Mouse (Mus musculus): ENCODE data around the gene Pde10a. TPM values are rescaled to one million over a fixed set of nuclear protein-coding genes. Genes with fewer than 3 reads are reported as not detected.

The Pde10a gene
- total and polyA plus RNA-seq, 3 experiments: 0.04 to 0.41 (median 0.21) TPM

DNA sequence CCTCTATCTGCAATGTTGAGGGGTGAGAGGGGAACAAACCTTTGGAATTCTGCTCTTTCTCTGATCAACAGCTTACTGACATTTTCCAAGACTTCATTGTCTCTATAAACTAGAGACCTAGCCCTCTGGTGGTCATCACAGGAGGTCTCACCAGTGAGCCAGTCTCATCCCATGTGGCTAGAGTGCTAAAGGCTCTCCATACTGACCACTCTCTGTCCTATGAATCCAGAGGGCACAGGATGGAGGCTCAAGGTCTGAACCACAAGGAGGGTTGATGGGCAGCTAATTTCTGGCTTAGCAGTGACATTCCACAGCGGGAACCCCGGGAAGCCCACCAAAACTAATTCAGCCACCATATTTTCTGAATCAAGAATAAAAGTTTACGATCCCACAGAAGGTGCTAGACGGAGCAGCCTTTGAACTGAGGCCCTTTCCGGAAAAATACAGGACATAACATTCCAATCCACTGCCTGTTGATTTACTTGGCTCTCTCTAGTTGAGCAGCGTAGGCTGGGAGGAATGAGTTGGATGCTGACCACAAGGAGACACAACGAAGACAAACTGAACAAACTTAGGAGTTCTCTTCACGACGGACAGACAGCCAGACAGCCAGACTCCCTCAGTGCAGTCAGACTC lies 45.6 kb upstream of the Pde10a start:
- Histone ChIP-seq H3K27ac (ENCODE audit: insufficient read depth, low read depth) (no peak overlapping the region), H3K4me2 (ENCODE audit: insufficient read depth, low read depth, poor library complexity, severe bottlenecking) (no peak overlapping the region), H3K9ac (ENCODE audit: insufficient read depth, low read depth) (no peak overlapping the region), H3K36me3 (replicated peaks in 1 of 2; ENCODE audit: control insufficient read depth in 1 of 2, insufficient read depth in 1 of 2, low read length in 1 of 2) (no peaks in the 10 kb centered on the region), H3K79me2 (replicated peaks; ENCODE audit: control insufficient read depth, extremely low read depth, insufficient read depth, poor library complexity, severe bottlenecking) (no peaks in the 10 kb centered on the region), H3K4me3 (replicated peaks in 1 of 3; ENCODE audit: low read depth in 2 of 3, low read length in 2 of 3, poor library complexity in 1 of 3) (no peak overlapping the region), H3K9me3 (replicated peaks; ENCODE audit: low read length) (peaks cover 4% of the 10 kb centered on the region), H3K27me3 (replicated peaks) (peaks cover 14% of the 10 kb centered on the region), H3K4me1 (ENCODE audit: control insufficient read depth in 1 of 2, insufficient read depth in 2 of 2) (no peaks in the 10 kb centered on the region)
- no peak for DNase-seq (ENCODE audit: extremely low read depth)
- dilution Hi-C loops (cut with MboI; ENCODE audit: extremely low pct_ligation_motif_present, extremely low pct_unique_long_range_greater_than_20kb, low sequenced_read_pairs): no loop called here
- TF ChIP-seq KAT2A (IDR thresholded peaks at IDR 0.05; ENCODE audit: insufficient replicate concordance, low read length) (no peak), CTCF (conservative IDR thresholded peaks at IDR 0.05 in 1 of 2, IDR thresholded peaks at IDR 0.05 in 1 of 2; ENCODE audit: low read depth in 2 of 2, low read length in 2 of 2) (no peak), JUN (IDR thresholded peaks at IDR 0.05; ENCODE audit: insufficient read depth, low read depth, low read length) (no peak), NRF1 (IDR thresholded peaks at IDR 0.05; ENCODE audit: low read depth, low read length) (no peak)
- in situ Hi-C loops (cut with MboI; ENCODE audit: low pct_ligation_motif_present, low pct_unique_long_range_greater_than_20kb, low sequenced_read_pairs): no loop called here

- no peak overlapping the region for H3K4me3 ChIP-seq (replicated peaks in 1 of 3; ENCODE audit: low read depth in 2 of 3, low read length in 2 of 3, poor library complexity in 1 of 3)
- no peak for TF ChIP-seq ZKSCAN1 (IDR thresholded peaks at IDR 0.05; ENCODE audit: borderline replicate concordance, low read depth, low read length)
- no peak for TF ChIP-seq PAX5 (IDR thresholded peaks at IDR 0.05; ENCODE audit: low read length)
- TF ChIP-seq EP300 (IDR thresholded peaks at IDR 0.05; ENCODE audit: low read length): no peak
- no peak for TF ChIP-seq ZMIZ1 (IDR thresholded peaks at IDR 0.05; ENCODE audit: low read depth, low read length)
- H3K36me3 ChIP-seq (replicated peaks in 1 of 2; ENCODE audit: control insufficient read depth in 1 of 2, insufficient read depth in 1 of 2, low read length in 1 of 2): no peaks in the 10 kb centered on the region
- no peaks in the 10 kb centered on the region for H3K4me1 ChIP-seq (ENCODE audit: control insufficient read depth in 1 of 2, insufficient read depth in 2 of 2)
- in situ Hi-C loops (cut with MboI; ENCODE audit: low pct_ligation_motif_present, low pct_unique_long_range_greater_than_20kb, low sequenced_read_pairs): no loop called here
- dilution Hi-C loops (cut with MboI; ENCODE audit: extremely low pct_ligation_motif_present, extremely low pct_unique_long_range_greater_than_20kb, low sequenced_read_pairs): no loop called here
- peaks cover 4% of the 10 kb centered on the region for H3K9me3 ChIP-seq (replicated peaks; ENCODE audit: low read length)
- no peaks in the 10 kb centered on the region for H3K79me2 ChIP-seq (replicated peaks; ENCODE audit: control insufficient read depth, extremely low read depth, insufficient read depth, poor library complexity, severe bottlenecking)
- no peak overlapping the region for H3K27ac ChIP-seq (ENCODE audit: insufficient read depth, low read depth)
- DNase-seq (ENCODE audit: extremely low read depth): no peak
- peaks cover 17% of the 10 kb centered on the region for H3K27me3 ChIP-seq (replicated peaks)
- H3K9ac ChIP-seq (ENCODE audit: insufficient read depth, low read depth): no peak overlapping the region
- H3K4me2 ChIP-seq (ENCODE audit: insufficient read depth, low read depth, poor library complexity, severe bottlenecking): no peak overlapping the region
Measured at GRCm38 (mm10) chr17:8481797-8482196, 43.4 kb upstream of the Pde10a start.

GRCm38 (mm10) chr17:8482876-8483275 lies 42.3 kb upstream of the Pde10a start:
- in situ Hi-C loops (cut with MboI; ENCODE audit: low pct_ligation_motif_present, low pct_unique_long_range_greater_than_20kb, low sequenced_read_pairs) (no loop called here), dilution Hi-C loops (cut with MboI; ENCODE audit: extremely low pct_ligation_motif_present, extremely low pct_unique_long_range_greater_than_20kb, low sequenced_read_pairs) (no loop called here)
- no peaks in the 10 kb centered on the region for H3K79me2 ChIP-seq (replicated peaks; ENCODE audit: control insufficient read depth, extremely low read depth, insufficient read depth, poor library complexity, severe bottlenecking)
- no peak for TF ChIP-seq BHLHE40 (IDR thresholded peaks at IDR 0.05; ENCODE audit: low read depth, low read length)
- no peak for TF ChIP-seq NELFE (IDR thresholded peaks at IDR 0.05; ENCODE audit: low read depth, low read length)
- TF ChIP-seq ZKSCAN1 (IDR thresholded peaks at IDR 0.05; ENCODE audit: borderline replicate concordance, low read depth, low read length): no peak
- TF ChIP-seq SMC3 (IDR thresholded peaks at IDR 0.05; ENCODE audit: low read depth, low read length): no peak
- TF ChIP-seq CTCF (conservative IDR thresholded peaks at IDR 0.05 in 1 of 2, IDR thresholded peaks at IDR 0.05 in 1 of 2; ENCODE audit: low read depth in 2 of 2, low read length in 2 of 2): no peak
- no peak for TF ChIP-seq HCFC1 (IDR thresholded peaks at IDR 0.05; ENCODE audit: low read depth, low read length)
- TF ChIP-seq MYC (IDR thresholded peaks at IDR 0.05; ENCODE audit: low read depth, low read length): no peak
- no peak for TF ChIP-seq JUND (conservative IDR thresholded peaks at IDR 0.05; ENCODE audit: low read depth, low read length)
- TF ChIP-seq MAX (IDR thresholded peaks at IDR 0.05; ENCODE audit: low read length): no peak
- TF ChIP-seq MXI1 (IDR thresholded peaks at IDR 0.05; ENCODE audit: low read depth, low read length): no peak
- no peak for TF ChIP-seq KAT2A (IDR thresholded peaks at IDR 0.05; ENCODE audit: insufficient replicate concordance, low read length)
- DNase-seq (ENCODE audit: extremely low read depth): no peak
- H3K4me3 ChIP-seq (replicated peaks in 1 of 3; ENCODE audit: low read depth in 2 of 3, low read length in 2 of 3, poor library complexity in 1 of 3): no peak overlapping the region
- H3K36me3 ChIP-seq (replicated peaks in 1 of 2; ENCODE audit: control insufficient read depth in 1 of 2, insufficient read depth in 1 of 2, low read length in 1 of 2): no peaks in the 10 kb centered on the region
- no peak overlapping the region for H3K4me2 ChIP-seq (ENCODE audit: insufficient read depth, low read depth, poor library complexity, severe bottlenecking)
- H3K27me3 ChIP-seq (replicated peaks): peaks cover 15% of the 10 kb centered on the region
- no peaks in the 10 kb centered on the region for H3K4me1 ChIP-seq (ENCODE audit: control insufficient read depth in 1 of 2, insufficient read depth in 2 of 2)
- H3K27ac ChIP-seq (ENCODE audit: insufficient read depth, low read depth): no peak overlapping the region
- peaks cover 3% of the 10 kb centered on the region for H3K9me3 ChIP-seq (replicated peaks; ENCODE audit: low read length)
- H3K9ac ChIP-seq (ENCODE audit: insufficient read depth, low read depth): no peak overlapping the region

Measured in CH12.LX (cell line).